Mouse (Mus musculus) thymus, postnatal 0 days (tissue): ENCODE measurements around the gene Med23. TPM values are rescaled to one million over a fixed set of nuclear protein-coding genes. Genes with fewer than 3 reads are reported as not detected.

ENCODE experiments used
- DNase-seq: peaks from one replicate; pipeline ENCODE4 v3.0.0-alpha.2; 2015; ENCODE audit warnings: low spot score
- polyA plus RNA-seq: library from polyadenylated mRNA; unstranded; fragments of >200 nt; fragmentation: Nextera tagmentation; extraction: Ambion mirVana; gene quantifications from 2 replicates; pipeline ENCODE4 v1.2.1, GENCODE M21; 2015

The Med23 gene
- polyA plus RNA-seq, 1 experiment from 2014 or later: 12.2 TPM

- DNase-seq: peak; percentile 7
Measured at GRCm38 (mm10) chr10:24864434-24864833, 5.4 kb upstream of the Med23 start.

- DNase-seq: no peak
Measured at GRCm38 (mm10) chr10:24873624-24874023, 3.8 kb downstream of the Med23 start.

GRCm38 (mm10) chr10:24886008-24886407 is 16.2 kb downstream of the Med23 start:
- DNase-seq: peak; percentile 6

- DNase-seq: no peak
Measured at GRCm38 (mm10) chr10:24888343-24888742, 18.6 kb downstream of the Med23 start.

- DNase-seq: no peak
Measured at GRCm38 (mm10) chr10:24895927-24896326, 26.1 kb downstream of the Med23 start.

GRCm38 (mm10) chr10:24905627-24906026 is 35.8 kb downstream of the Med23 start:
- DNase-seq: no peak

GRCm38 (mm10) chr10:24911199-24911598 is 41.4 kb downstream of the Med23 start:
- DNase-seq: no peak

GRCm38 (mm10) chr10:24912576-24912975 is 42.8 kb downstream of the Med23 start:
- no peak for DNase-seq

- no peak for DNase-seq
Measured at GRCm38 (mm10) chr10:24915486-24915885, 45.7 kb downstream of the Med23 start.

GRCm38 (mm10) chr10:24922977-24923376 is 53.2 kb downstream of the Med23 start:
- no peak for DNase-seq

GRCm38 (mm10) chr10:24924296-24924695 is 54.5 kb downstream of the Med23 start:
- DNase-seq: no peak

- DNase-seq: no peak
Measured at GRCm38 (mm10) chr10:24926380-24926779, 56.6 kb downstream of the Med23 start.

- DNase-seq: no peak
Measured at GRCm38 (mm10) chr10:24926962-24927720, 57.4 kb downstream of the Med23 start, which contains the start of gene Arg1. Arg1 (minus strand) TSS chr10:24927484.

- peak; percentile 4 for DNase-seq
Measured at GRCm38 (mm10) chr10:24928072-24928471, 58.3 kb downstream of the Med23 start.

- no peak for DNase-seq
Measured at GRCm38 (mm10) chr10:24930143-24930542, 60.4 kb downstream of the Med23 start.

- no peak for DNase-seq
Measured at GRCm38 (mm10) chr10:24947871-24948270, 78.1 kb downstream of the Med23 start.

GRCm38 (mm10) chr10:24948278-24948677 is 78.5 kb downstream of the Med23 start:
- no peak for DNase-seq

GRCm38 (mm10) chr10:24950223-24950622 is 80.4 kb downstream of the Med23 start:
- no peak for DNase-seq

GRCm38 (mm10) chr10:24951575-24951974 is 81.8 kb downstream of the Med23 start:
- DNase-seq: no peak

GRCm38 (mm10) chr10:24952549-24952948 is 82.8 kb downstream of the Med23 start:
- no peak for DNase-seq

- DNase-seq: peak; percentile 6
Measured at GRCm38 (mm10) chr10:24953876-24954275, 84.1 kb downstream of the Med23 start.

- DNase-seq: no peak
Measured at GRCm38 (mm10) chr10:24958280-24959042, 88.7 kb downstream of the Med23 start.
